Mouse (Mus musculus) midbrain, embryonic 16.5 days (tissue): ENCODE results near the gene Cox18. TPM values are rescaled to one million over a fixed set of nuclear protein-coding genes. Genes with fewer than 3 reads are reported as not detected.
"Not testable (repeated sequence)": the region's sequence is repeated elsewhere in the genome, so short reads cannot be mapped to it uniquely, and the experiment has no call there.

Experiments used
- ATAC-seq: fragments of 200-750 bp; cut with Nextera tagmentation; 2 replicates; pipeline ENCODE4 v1.8.0; 2017; ENCODE audit warnings: moderate TSS enrichment
- H3K27ac ChIP-seq: fragments of 300-500 bp; sonication (generic); 2 replicates; pipeline ENCODE4 v1.5.1; 2014; ENCODE audit warnings: mild to moderate bottlenecking, low read length, mixed read lengths
- H3K27me3 ChIP-seq: fragments of 300-500 bp; sonication (generic); 2 replicates; pipeline ENCODE4 v1.6.1; 2014; ENCODE audit warnings: low read depth, low read length, mixed read lengths; ENCODE audit not compliant: control insufficient read depth, insufficient read depth
- H3K36me3 ChIP-seq: fragments of 300-500 bp; sonication (generic); 2 replicates; pipeline ENCODE4 v1.6.1; 2014; ENCODE audit warnings: mild to moderate bottlenecking, low read length, moderate library complexity, mixed read lengths; ENCODE audit not compliant: control insufficient read depth, insufficient read depth
- H3K4me1 ChIP-seq: fragments of 300-500 bp; sonication (generic); 2 replicates; pipeline ENCODE4 v1.6.1; 2014; ENCODE audit warnings: mild to moderate bottlenecking, low read length, mixed read lengths; ENCODE audit not compliant: control insufficient read depth, insufficient read depth
- H3K4me2 ChIP-seq: fragments of 300-500 bp; sonication (generic); 2 replicates; pipeline ENCODE4 v1.6.1; 2014; ENCODE audit warnings: mild to moderate bottlenecking, low read length, mixed read lengths
- H3K4me3 ChIP-seq: fragments of 300-500 bp; sonication (generic); 2 replicates; pipeline ENCODE4 v1.5.1; 2014; ENCODE audit warnings: low read depth, mild to moderate bottlenecking, low read length, moderate library complexity, mixed read lengths
- H3K9ac ChIP-seq: fragments of 300-500 bp; sonication (generic); 2 replicates; pipeline ENCODE4 v1.6.1; 2014; ENCODE audit warnings: low read depth, low read length, mixed read lengths
- H3K9me3 ChIP-seq: fragments of 300-500 bp; sonication (generic); replicated peaks from 2 replicates; pipeline ENCODE4 v1.6.1; 2014; ENCODE audit warnings: mild to moderate bottlenecking, low read length, mixed read lengths; ENCODE audit not compliant: control insufficient read depth, poor library complexity, severe bottlenecking
- WGBS: fragments of 180-500 bp; shearing (Covaris S2); extraction: QIAGEN DNeasy Blood & Tissue Kit; methylation state at CpG from one replicate; pipeline ENCODE4 v1.1.7; 2014; 5-methylcytosine and 5-hydroxymethylcytosine counted together
- polyA plus RNA-seq: library from polyadenylated mRNA; unstranded; fragments of >200 nt; fragmentation: Nextera tagmentation; extraction: Ambion mirVana; gene quantifications from 2 replicates; pipeline ENCODE4 v1.2.1, GENCODE M21; 2015

The Cox18 gene
- polyA plus RNA-seq, result 36.8 and 41.8 TPM in 2 replicates

GRCm38 (mm10) chr5:90223534-90224381, at the start of gene Cox18:
Gene Cox18, minus strand, starts transcription at chr5:90224001.
- peak within 1 kb of the TSS; percentile 91 for H3K4me3 ChIP-seq
- ATAC-seq, result peak; percentile 96
- peaks cover 9% of the 10 kb centered on the region for H3K4me1 ChIP-seq
- H3K4me2 ChIP-seq, result peak within 1 kb of the TSS; percentile 74
- H3K36me3 ChIP-seq, result 0 out of 2 replicates have a peak, but pooled peaks cover 6% of the 10 kb centered on the region
- WGBS, result under 1% methylated on average over 62 of the region's 62 CpGs
- H3K9ac ChIP-seq, result peak within 1 kb of the TSS; percentile 94
- H3K9me3 ChIP-seq, result no peaks in the 10 kb centered on the region
- no peaks in the 10 kb centered on the region for H3K27me3 ChIP-seq
- H3K27ac ChIP-seq, result peak within 1 kb of the TSS; percentile 91

GRCm38 (mm10) chr5:90262230-90262629, 38.4 kb upstream of the Cox18 start:
- H3K36me3 ChIP-seq, result peaks cover 24% of the 10 kb centered on the region
- WGBS, result 72% methylated on average over 2 of the region's 2 CpGs
- not testable (repeated sequence) for H3K4me3 ChIP-seq, ATAC-seq, H3K4me1 ChIP-seq, H3K27me3 ChIP-seq, H3K4me2 ChIP-seq, H3K9me3 ChIP-seq, H3K9ac ChIP-seq, H3K27ac ChIP-seq

GRCm38 (mm10) chr5:90257023-90257422, 33.2 kb upstream of the Cox18 start:
- WGBS, result 97% methylated on average over 3 of the region's 3 CpGs
- peaks cover 42% of the 10 kb centered on the region for H3K36me3 ChIP-seq
- ATAC-seq, result no peak
- no peaks in the 10 kb centered on the region for H3K9me3 ChIP-seq
- no peak overlapping the region for H3K27ac ChIP-seq
- no peaks in the 10 kb centered on the region for H3K4me1 ChIP-seq
- H3K4me2 ChIP-seq, result no peak overlapping the region
- no peak overlapping the region for H3K4me3 ChIP-seq
- no peaks in the 10 kb centered on the region for H3K27me3 ChIP-seq
- H3K9ac ChIP-seq, result no peak overlapping the region

DNA sequence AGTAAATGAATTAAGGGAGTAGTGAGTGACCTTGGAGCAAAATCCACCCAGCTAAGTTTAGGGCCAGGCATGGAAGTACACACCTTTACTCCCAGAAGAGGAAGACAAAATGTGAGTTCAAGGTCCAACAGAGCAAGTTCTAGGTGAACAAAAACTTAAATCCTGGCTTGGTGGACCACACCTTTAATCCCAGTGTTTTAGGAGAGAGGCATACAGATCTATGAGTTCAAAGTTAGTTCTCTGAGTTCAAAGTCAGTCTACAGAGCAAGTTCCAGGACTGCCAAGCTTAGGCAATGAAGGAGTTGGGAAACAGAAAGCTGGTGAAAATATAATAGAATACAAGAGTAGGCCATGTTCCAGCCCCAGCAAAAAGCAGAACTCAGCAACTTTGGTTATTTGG, 23.7 kb upstream of the Cox18 start:
- no peaks in the 10 kb centered on the region for H3K9me3 ChIP-seq

GRCm38 (mm10) chr5:90246987-90247386, 23.2 kb upstream of the Cox18 start:
- no peaks in the 10 kb centered on the region for H3K9me3 ChIP-seq
- no peak overlapping the region for H3K27ac ChIP-seq
- 80% methylated on average over 2 of the region's 2 CpGs for WGBS
- no peak overlapping the region for H3K4me2 ChIP-seq
- H3K36me3 ChIP-seq, result peaks cover 41% of the 10 kb centered on the region
- H3K9ac ChIP-seq, result no peak overlapping the region
- H3K4me1 ChIP-seq, result no peaks in the 10 kb centered on the region
- no peak for ATAC-seq
- no peak overlapping the region for H3K4me3 ChIP-seq
- H3K27me3 ChIP-seq, result no peaks in the 10 kb centered on the region

More for the DNA sequence above, 23.7 kb upstream of the Cox18 start:
- H3K9ac ChIP-seq, result no peak overlapping the region
- ATAC-seq, result no peak
- no peak overlapping the region for H3K27ac ChIP-seq
- no peak overlapping the region for H3K4me2 ChIP-seq
- H3K4me1 ChIP-seq, result no peaks in the 10 kb centered on the region
- no peaks in the 10 kb centered on the region for H3K27me3 ChIP-seq
- peaks cover 45% of the 10 kb centered on the region for H3K36me3 ChIP-seq
- no peak overlapping the region for H3K4me3 ChIP-seq

DNA sequence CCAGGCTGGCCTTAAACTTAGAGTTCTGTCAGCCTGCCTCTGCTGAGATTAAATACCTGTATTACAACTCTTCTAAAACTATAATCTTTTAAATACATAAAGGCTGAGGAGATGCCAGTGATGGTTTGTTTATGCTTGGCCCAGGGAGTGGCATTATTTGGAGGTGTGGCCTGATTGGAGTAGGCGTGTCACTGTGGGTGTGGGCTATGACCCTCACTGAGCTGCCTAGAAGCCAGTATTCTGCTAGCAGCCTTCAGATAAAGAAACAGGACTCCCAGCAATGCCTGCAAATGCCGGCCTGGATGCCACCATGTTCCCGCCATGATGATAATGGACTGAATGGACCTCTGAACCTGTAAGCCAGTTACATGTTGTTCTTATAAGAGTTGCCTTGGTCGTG, 22.8 kb upstream of the Cox18 start:
- H3K4me2 ChIP-seq, result no peak overlapping the region
- peaks cover 37% of the 10 kb centered on the region for H3K36me3 ChIP-seq
- ATAC-seq, result no peak
- no peak overlapping the region for H3K9ac ChIP-seq
- H3K4me3 ChIP-seq, result no peak overlapping the region
- H3K27me3 ChIP-seq, result no peaks in the 10 kb centered on the region
- no peak overlapping the region for H3K27ac ChIP-seq
- no peaks in the 10 kb centered on the region for H3K9me3 ChIP-seq
- 88% methylated on average over 4 of the region's 4 CpGs for WGBS
- H3K4me1 ChIP-seq, result no peaks in the 10 kb centered on the region

DNA sequence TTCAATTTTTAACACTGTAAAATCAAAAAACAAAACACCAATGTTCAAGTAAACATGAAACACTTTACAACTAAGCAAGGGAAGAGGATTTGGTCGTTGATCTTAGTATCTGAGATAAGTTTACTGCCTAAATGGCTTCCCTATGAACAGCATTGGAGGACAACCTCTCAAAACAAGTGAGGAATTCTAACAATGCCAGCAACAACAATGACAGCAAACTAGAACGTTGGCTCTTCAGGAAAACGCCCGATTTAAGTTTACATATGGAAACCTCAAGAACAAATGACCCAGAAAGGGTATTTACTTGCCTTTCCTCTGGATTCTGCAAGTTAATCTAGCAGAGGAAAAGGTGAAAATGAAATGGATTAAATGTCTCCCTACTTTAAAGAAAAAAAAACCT, 21.6 kb upstream of the Cox18 start:
- H3K9ac ChIP-seq, result no peak overlapping the region
- H3K4me3 ChIP-seq, result no peak overlapping the region
- no peak for ATAC-seq
- H3K4me2 ChIP-seq, result no peak overlapping the region
- H3K27ac ChIP-seq, result no peak overlapping the region
- H3K27me3 ChIP-seq, result no peaks in the 10 kb centered on the region
- 86% methylated on average over 4 of the region's 4 CpGs for WGBS
- no peaks in the 10 kb centered on the region for H3K4me1 ChIP-seq
- no peaks in the 10 kb centered on the region for H3K9me3 ChIP-seq
- H3K36me3 ChIP-seq, result peaks cover 33% of the 10 kb centered on the region

GRCm38 (mm10) chr5:90235217-90235616, 11.4 kb upstream of the Cox18 start:
- Histone ChIP-seq H3K4me1 (no peaks in the 10 kb centered on the region), H3K27ac (no peak overlapping the region), H3K9ac (no peak overlapping the region), H3K27me3 (no peaks in the 10 kb centered on the region), H3K9me3 (no peaks in the 10 kb centered on the region), H3K4me3 (no peak overlapping the region), H3K36me3 (peaks cover 37% of the 10 kb centered on the region), H3K4me2 (no peak overlapping the region)
- ATAC-seq, result no peak
- 97% methylated on average over 8 of the region's 8 CpGs for WGBS

GRCm38 (mm10) chr5:90233305-90233704, 9.5 kb upstream of the Cox18 start:
- Histone ChIP-seq H3K9ac (no peak overlapping the region), H3K4me1 (no peaks in the 10 kb centered on the region), H3K4me3 (no peak overlapping the region), H3K27me3 (no peaks in the 10 kb centered on the region), H3K27ac (no peak overlapping the region), H3K9me3 (no peaks in the 10 kb centered on the region), H3K4me2 (no peak overlapping the region), H3K36me3 (peaks cover 40% of the 10 kb centered on the region)
- 99% methylated on average over 4 of the region's 4 CpGs for WGBS
- no peak for ATAC-seq
